Mouse (Mus musculus): ENCODE data around the gene Sh2d3c. TPM values are rescaled to one million over a fixed set of nuclear protein-coding genes. Genes with fewer than 3 reads are reported as not detected.

Sh2d3c gene
- total RNA-seq, 2 experiments from 2014 or later, result 13.0 to 18.9 TPM

- peak; percentile 98 for DNase-seq
Observed at GRCm38 (mm10) chr2:32757056-32757845, 36.4 kb downstream of the Sh2d3c start, which contains the start of gene Tor2a. Gene Tor2a (plus strand): TSS chr2:32757234.

- no peak for DNase-seq
Observed at GRCm38 (mm10) chr2:32758503-32758902, 37.6 kb downstream of the Sh2d3c start.

GRCm38 (mm10) chr2:32759001-32759400 is 38.1 kb downstream of the Sh2d3c start:
- no peak for DNase-seq

GRCm38 (mm10) chr2:32761361-32761760 is 40.5 kb downstream of the Sh2d3c start:
- no peak for DNase-seq

- no peak for DNase-seq
Observed at GRCm38 (mm10) chr2:32761859-32762258, 41.0 kb downstream of the Sh2d3c start.

GRCm38 (mm10) chr2:32763353-32763752 is 42.5 kb downstream of the Sh2d3c start:
- DNase-seq, result no peak

GRCm38 (mm10) chr2:32767241-32767640 is 46.4 kb downstream of the Sh2d3c start:
- DNase-seq, result no peak

GRCm38 (mm10) chr2:32768661-32769285 is 47.9 kb downstream of the Sh2d3c start:
- DNase-seq, result no peak

- DNase-seq, result no peak
Observed at GRCm38 (mm10) chr2:32769327-32770085, 48.7 kb downstream of the Sh2d3c start.

- DNase-seq, result no peak
Observed at GRCm38 (mm10) chr2:32771886-32772285, 51.0 kb downstream of the Sh2d3c start.

DNA sequence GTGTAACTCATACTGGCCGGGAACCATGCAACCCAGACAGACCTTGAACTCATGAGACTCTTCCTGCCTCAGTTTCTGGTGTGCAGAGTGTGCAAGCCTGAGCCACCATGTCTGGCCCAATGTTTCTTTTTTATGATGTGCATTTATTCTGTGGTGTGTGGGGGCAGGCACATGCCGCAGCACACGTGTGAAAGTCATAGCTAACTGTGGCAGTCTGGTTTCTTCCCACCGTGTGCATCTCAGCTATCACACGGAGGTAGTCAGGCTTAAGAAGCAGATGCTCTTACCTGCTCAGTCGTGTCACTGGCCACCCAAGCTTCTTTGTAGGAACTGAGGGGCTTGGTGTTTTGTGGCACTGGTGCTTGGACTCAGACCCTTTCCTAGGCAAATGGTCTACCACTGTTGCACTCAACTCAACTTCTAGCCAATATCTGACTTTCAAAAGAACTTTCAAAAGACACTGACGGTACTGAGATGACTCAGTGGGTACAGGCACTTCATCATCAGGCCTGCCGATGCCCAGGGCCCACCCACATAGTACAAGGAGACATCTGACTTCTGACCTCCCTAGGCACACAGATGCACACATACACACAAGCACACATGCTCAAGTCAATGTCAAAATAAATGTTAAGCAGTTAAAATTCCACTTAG is 51.9 kb downstream of the Sh2d3c start:
- no peak for DNase-seq

GRCm38 (mm10) chr2:32775359-32776074 is 54.7 kb downstream of the Sh2d3c start, which contains the start of the genes Ttc16 and Ptrh1:
Gene Ttc16 (minus strand): TSS chr2:32775633.
Gene Ptrh1 (plus strand): TSS chr2:32775786.
- DNase-seq, result peak; percentile 99

DNA sequence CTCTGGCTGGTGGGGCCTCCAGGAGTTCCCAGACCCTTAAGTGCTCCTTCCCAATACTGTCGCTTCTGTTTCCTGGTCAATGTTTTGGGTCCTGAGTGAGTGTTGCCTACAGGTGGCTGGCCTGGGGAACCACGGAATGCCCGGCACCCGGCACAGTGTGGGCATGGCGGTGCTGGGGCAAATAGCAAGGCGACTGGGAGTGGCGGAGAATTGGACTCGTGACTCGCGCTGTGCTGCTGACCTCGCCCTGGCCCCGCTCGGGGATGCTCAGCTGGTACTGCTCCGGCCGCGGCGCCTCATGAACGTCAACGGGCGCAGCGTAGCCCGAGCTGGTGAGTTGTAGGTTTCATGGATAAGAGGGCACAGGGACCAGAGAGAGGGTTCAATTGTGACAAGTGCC is 55.3 kb downstream of the Sh2d3c start:
- peak in 1 of 2 experiments; percentile 18 for DNase-seq

DNA sequence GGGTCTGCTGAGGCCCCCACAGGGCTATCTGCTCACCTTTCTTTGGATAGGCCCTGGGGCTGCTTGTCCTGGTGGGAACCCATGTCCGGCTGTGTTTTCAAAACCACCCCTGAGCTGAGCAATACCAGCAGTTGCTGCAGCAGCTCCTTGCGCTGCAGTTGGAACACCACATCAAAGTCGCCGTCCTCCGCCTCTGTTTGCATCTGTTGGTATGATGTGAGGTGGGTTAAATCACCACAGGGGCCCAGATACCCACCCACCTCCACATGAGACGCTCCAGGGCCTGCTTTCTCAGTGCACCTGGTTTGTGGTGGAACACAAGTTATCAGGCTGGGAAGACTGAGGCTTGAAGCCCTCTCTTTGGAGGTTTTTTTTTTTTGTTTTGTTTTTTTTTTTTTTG is 57.2 kb downstream of the Sh2d3c start:
- no peak for DNase-seq

GRCm38 (mm10) chr2:32779131-32779530 is 58.3 kb downstream of the Sh2d3c start:
- peak; percentile 67 to 70 for DNase-seq

DNA sequence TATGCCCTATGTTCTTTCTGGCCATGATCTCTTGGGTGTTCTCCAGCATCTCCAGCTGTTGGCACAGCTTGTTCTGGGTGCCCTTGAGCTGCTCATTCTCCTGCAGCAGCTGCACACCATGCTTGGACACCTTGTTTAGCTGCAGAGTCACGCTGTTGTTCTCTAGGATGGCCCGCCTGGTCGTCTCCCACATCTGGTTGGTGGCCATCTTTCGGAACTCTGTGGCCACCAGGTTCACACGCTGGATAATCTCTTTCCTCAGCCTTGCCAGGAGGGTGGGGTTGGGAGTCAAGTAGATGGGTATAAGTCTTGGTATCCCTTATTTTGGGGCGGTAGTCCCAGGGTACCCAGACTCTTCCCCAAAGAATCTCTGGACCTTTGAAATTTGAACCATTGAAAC is 58.9 kb downstream of the Sh2d3c start:
- DNase-seq, result no peak

GRCm38 (mm10) chr2:32781710-32782109 is 60.9 kb downstream of the Sh2d3c start:
- DNase-seq, result no peak

GRCm38 (mm10) chr2:32784048-32784681 is 63.3 kb downstream of the Sh2d3c start, which contains the start of gene Cfap157:
Gene Cfap157 (minus strand): TSS chr2:32784428.
- DNase-seq, result no peak

GRCm38 (mm10) chr2:32787176-32787575 is 66.3 kb downstream of the Sh2d3c start:
- peak in 1 of 2 experiments; percentile 37 for DNase-seq

- no peak for DNase-seq
Observed at GRCm38 (mm10) chr2:32788581-32788980, 67.7 kb downstream of the Sh2d3c start.

- DNase-seq, result peak; percentile 33 to 37
Observed at GRCm38 (mm10) chr2:32791297-32791696, 70.4 kb downstream of the Sh2d3c start.

Measured in adrenal gland, postnatal 36 days (tissue).